Mouse (Mus musculus) ES-Bruce4 (cell line): ENCODE data around the gene Cotl1.

ENCODE experiments used
- CTCF ChIP-seq: IDR thresholded peaks from one replicate; pipeline ENCODE4 v1.8.1; 2011; ENCODE audit warnings: low read depth, low read length
- EP300 ChIP-seq: IDR thresholded peaks from 2 replicates; pipeline ENCODE4 v1.6.1; 2011; ENCODE audit warnings: low read depth, low read length; ENCODE audit not compliant: insufficient read depth
- POLR2A ChIP-seq: IDR thresholded peaks from one replicate; pipeline ENCODE4 v1.8.1; 2011; ENCODE audit warnings: low read length; ENCODE audit not compliant: insufficient read depth

DNA sequence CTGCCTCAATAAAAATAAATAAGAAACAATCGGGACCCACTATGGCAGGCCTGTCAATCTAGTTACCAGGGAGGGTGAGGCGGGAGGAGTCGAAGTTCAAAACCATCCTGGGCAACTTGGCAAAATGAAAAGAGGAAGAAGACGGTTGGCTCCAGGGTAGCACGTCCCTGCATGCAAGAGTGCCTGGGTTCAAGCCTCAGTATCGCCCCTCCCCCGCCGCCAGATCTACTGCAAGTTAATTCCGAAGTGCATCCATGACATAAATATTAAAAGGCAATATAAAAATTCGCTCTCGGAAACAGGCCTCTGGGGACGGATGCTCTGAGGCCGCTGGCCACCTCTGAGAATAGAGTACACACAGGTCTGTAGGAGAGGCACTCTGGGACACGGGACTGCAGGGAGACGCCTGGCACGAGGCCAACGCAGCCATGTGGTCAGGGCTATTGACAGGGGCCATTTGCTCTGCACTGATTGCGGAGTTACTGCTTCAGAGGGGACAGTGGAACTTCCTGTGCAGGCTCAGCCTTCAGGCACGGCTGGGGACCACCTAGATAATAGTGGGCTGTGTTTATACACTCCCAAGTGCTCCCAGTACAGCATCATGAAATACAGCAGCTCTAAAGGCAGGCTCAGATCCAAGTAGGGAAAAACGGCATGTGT, 8.9 kb downstream of the Cotl1 start:
- no peak for TF ChIP-seq CTCF
- no peak for TF ChIP-seq POLR2A
- no peak for TF ChIP-seq EP300
